Mouse (Mus musculus): Measurements from ENCODE around the gene Gtf2h2. TPM values are rescaled to one million over a fixed set of nuclear protein-coding genes. Genes with fewer than 3 reads are reported as not detected.
"Not testable (repeated sequence)": the region's sequence is repeated elsewhere in the genome, so short reads cannot be mapped to it uniquely, and the experiment has no call there.

Gene Gtf2h2
- total RNA-seq, 2 experiments from 2014 or later = 28.5 to 32.7 TPM

GRCm38 (mm10) chr13:100483610-100484009 lies 8.8 kb downstream of the Gtf2h2 start:
- no peak for DNase-seq

DNA sequence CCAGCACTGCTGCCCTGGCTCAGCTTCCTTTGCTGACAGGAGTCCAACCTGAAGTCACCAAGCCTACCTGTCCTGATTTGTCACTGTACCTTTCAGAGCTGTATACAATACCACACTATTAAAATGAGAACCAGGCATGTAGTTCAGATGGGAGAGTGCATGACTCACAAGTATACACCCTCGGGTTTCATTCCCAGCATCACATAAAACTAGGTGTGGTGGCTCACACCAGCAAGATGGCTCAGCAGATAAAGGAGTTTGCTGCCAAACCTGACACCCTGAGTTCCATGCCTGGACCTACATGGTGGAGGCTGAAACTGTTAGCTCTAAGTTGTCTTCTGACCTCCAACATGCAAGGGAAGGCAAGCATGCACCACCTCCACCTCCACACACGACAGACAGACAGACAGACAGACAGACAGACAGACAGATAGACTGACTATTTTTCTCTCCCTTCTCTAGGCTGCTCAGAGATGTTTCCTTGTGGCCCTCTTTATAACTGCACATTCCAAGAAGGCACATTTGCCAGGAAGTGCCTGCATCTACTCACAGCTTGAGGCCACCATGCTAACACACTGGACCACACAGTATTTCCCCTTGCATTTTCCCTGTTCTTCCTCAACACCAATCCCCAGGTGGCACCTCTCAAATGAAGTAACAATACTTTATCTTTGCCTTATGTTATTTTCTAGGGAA lies 28.7 kb downstream of the Gtf2h2 start:
- no peak for DNase-seq

DNA sequence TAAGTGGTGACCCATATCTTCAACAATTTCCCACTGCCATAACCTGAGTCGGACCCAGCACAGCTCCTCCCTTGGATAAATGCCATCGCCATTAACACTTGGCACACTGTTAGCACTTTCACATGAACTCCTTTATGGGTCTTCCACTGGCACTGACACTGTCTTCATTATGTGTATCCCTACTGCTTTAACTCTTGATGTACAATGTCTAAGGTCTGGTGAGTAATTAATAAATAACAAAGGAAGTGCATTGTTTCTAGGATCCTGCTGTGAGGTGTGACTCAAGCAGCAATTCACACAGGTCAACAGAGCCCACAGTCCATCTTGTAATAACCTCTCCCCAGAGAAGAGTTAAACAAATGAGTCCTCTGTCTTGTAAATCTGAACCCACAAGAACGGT lies 31.0 kb downstream of the Gtf2h2 start:
- no peak for DNase-seq

- DNase-seq = not testable (repeated sequence)
Observed at GRCm38 (mm10) chr13:100452415-100453127, 39.8 kb downstream of the Gtf2h2 start, which contains the start of gene Naip1. Gene Naip1, minus strand, starts transcription at chr13:100452869.

GRCm38 (mm10) chr13:100449495-100449894 lies 42.9 kb downstream of the Gtf2h2 start:
- no peak for DNase-seq

- DNase-seq = no peak
Observed at GRCm38 (mm10) chr13:100440116-100440515, 52.3 kb downstream of the Gtf2h2 start.

DNA sequence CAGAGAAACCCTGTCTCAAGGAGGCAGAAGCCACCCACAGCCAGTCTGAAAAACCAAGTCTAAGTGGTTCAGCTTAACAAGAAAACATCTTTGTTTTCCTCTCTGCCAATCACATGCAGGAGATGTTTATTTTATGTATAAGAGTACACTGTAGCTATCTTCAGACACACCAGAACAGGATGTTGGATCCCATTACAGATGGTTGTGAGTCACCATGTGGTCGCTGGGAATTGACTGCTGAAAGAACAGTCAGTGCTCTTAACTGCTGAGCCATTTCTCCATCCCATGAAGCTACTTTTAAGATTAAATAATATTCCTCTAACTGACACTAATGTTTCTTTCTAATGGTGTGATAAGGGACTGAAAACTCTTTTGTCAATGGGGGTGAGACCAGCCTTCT lies 53.7 kb downstream of the Gtf2h2 start:
- DNase-seq = no peak

- DNase-seq = no peak
Observed at GRCm38 (mm10) chr13:100437322-100437825, 55.0 kb downstream of the Gtf2h2 start.

DNA sequence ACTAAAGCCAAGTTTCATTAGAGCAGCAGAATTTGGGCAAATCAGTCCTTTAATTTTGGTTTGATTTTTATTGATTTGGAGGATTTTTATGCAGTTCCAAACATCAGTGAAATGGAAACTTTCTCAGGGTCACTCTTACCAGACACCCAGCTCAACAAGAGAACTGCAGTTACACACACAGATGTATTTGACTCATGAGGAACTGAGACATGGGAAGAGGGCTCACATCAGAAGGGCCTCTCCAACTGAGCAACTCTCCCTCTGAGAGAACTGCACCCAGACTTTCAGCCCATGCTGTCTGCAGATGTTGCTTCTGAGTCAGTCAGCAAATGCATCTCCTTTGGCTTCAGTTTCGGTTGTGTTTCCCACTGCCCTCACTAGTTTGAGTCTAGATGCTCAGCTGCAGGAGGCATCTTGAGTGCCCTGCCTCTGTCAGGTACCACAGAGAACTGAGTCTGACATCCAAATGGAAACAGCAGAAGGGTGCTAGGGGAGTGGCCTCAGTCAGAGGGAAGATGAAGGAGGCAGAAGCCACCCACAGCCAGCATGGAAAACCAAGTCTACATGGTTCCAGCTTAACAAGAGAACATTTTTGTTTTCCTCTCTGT lies 55.7 kb downstream of the Gtf2h2 start:
- not testable (repeated sequence) for DNase-seq

DNA sequence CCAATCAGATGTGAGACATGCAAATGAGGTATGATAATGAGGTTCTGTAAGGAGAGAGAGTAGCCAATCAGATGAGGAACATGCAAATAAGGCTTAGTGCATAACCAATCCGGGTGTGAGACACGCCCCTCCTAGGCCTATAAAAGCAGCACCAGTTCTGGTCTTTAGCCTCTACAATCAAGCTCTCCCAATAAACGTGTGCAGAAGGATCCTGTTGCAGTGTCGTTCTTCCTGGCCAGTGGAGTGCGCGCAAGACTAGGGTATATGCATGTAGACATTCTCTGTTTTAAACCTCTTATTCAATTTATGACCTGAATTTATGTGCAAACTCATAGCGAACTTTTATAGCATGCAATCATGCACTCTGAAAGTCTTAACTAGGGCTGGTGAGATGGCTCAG lies 72.4 kb downstream of the Gtf2h2 start:
- DNase-seq = not testable (repeated sequence)

GRCm38 (mm10) chr13:100414428-100414827 lies 78.0 kb downstream of the Gtf2h2 start:
- DNase-seq = no peak

Other genes starting within 250 kb of the Gtf2h2 start
- under 1 TPM; 0.23 to 0.26 TPM for gene Naip5, start 246.3 kb downstream of the Gtf2h2 start, total RNA-seq (2021)
- under 1 TPM; 0.17 to 0.23 TPM for gene Naip6, start 174.9 kb downstream of the Gtf2h2 start, total RNA-seq (2021)
- gene Naip1, start 39.7 kb downstream of the Gtf2h2 start, total RNA-seq (2021) = not detected
- 1 to 10 TPM; 1.6 TPM for gene Ocln, start 60.1 kb upstream of the Gtf2h2 start, total RNA-seq (2021)
- gene Marveld2, start 124.4 kb upstream of the Gtf2h2 start, total RNA-seq (2021) = 1 to 10 TPM; 1.7 to 2.0 TPM
- 100 to 1,000 TPM; 102 to 106 TPM for gene Ak6, start 158.4 kb upstream of the Gtf2h2 start, total RNA-seq (2021)
- gene Rad17, start 158.5 kb upstream of the Gtf2h2 start, total RNA-seq (2021) = 10 to 100 TPM; 21.8 to 22.5 TPM
- 10 to 100 TPM; 19.8 to 20.3 TPM for gene Taf9, start 159.0 kb upstream of the Gtf2h2 start, total RNA-seq (2021)
- 1 to 10 TPM; 1.2 to 1.6 TPM for gene Ccdc125, start 177.1 kb upstream of the Gtf2h2 start, total RNA-seq (2021)
- 10 to 100 TPM; 38.0 to 39.1 TPM for gene Cdk7, start 238.4 kb upstream of the Gtf2h2 start, total RNA-seq (2021)